Mouse (Mus musculus): Measurements from ENCODE around the gene Spag4. TPM values are rescaled to one million over a fixed set of nuclear protein-coding genes. Genes with fewer than 3 reads are reported as not detected.
A peak's percentile ranks its signal among the peaks of the same experiment; 100 is the strongest.

Gene Spag4
- total RNA-seq (2014; fragmentation: Nextera tagmentation) (0.49 and 8.3 TPM in 2 replicates), total RNA-seq (2017) (1.5 and 4.8 TPM in 2 replicates)

GRCm38 (mm10) chr2:156065099-156066041 is at the start of gene Spag4:
Spag4 (plus strand) TSS chr2:156065175.
- ATAC-seq (replicated peaks; ENCODE audit: poor library complexity, severe bottlenecking): peak; percentile 80

DNA sequence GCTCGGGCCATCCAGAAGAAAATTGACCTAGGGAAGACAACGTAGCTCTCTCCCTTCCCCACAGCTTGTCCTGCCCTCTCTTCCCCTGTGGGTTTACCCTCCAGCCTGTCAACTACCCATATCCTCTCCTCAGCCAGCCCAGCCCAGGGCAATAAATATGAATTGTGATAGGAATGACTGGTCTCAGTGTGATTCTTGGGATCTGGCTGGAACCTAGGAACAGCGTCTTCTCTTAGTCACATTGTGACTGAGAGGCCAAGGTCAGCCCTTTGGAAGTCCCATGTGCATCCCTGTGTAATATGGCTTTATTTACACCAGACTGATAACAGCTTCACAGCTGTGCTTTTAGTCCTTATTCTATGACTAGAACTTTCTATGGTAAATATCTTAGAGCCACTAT is 46.9 kb upstream of the Spag4 start:
- ATAC-seq (replicated peaks; ENCODE audit: poor library complexity, severe bottlenecking): no peak

DNA sequence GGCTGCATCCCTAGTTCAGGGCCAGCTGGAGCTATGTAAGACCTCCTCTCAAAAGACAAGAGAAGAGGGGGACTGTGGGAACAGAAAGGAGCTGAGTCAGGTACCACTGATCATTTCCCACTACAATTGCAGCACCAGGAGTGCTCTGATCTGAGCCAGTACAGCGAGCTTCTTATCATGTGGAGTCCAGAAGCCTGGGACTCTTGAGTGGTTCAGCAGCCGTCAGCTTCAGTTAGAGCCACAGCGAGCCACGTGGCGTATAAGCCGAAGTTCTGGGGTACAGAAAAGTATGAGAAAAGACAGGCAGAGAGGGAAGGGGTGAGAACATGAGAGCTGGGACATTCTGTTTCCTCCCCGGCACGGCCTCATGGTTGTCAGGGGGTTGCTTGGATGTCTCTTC is 43.8 kb upstream of the Spag4 start:
- no peak for ATAC-seq (replicated peaks; ENCODE audit: poor library complexity, severe bottlenecking)

DNA sequence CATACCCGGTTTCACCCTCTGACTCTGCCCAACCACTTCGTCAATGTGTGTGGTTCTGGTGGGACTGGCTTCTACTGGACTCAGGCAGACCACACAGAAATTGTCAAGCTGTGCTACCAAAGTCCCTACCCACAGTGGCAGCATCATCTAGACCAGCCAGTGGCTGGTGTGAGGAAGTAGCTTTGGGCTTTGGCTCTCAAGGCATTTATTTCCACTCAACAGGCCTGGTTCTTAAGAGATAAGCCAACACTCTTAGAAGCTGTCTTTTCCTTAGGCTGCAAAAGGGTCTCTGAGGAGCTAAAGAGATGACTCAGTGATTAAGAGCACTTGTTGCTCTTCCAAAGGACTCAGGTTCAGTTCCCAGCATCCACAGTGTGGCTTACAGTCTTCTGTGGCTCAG is 43.2 kb upstream of the Spag4 start:
- no peak for ATAC-seq (replicated peaks; ENCODE audit: poor library complexity, severe bottlenecking)

DNA sequence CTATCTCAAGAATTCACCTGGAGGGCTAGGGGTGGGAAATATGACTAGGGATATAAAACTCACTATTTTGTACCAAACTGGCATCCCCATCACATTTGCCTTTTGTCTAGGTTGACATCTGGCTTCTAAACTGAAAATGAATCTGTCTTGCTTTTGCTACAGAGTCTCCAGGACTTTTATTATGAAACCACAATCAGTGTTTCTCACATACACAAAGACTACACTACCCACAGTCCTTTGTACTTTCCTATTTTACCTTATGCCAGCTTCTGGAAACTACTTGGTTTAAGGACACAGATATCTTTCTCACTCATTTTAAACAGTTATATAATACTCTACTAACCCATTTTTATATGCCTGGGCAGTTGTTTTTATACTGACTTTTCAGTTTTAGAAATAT is 39.5 kb upstream of the Spag4 start:
- no peak for ATAC-seq (replicated peaks; ENCODE audit: poor library complexity, severe bottlenecking)

GRCm38 (mm10) chr2:156039390-156039789 is 25.6 kb upstream of the Spag4 start:
- no peak for ATAC-seq (replicated peaks; ENCODE audit: poor library complexity, severe bottlenecking)

DNA sequence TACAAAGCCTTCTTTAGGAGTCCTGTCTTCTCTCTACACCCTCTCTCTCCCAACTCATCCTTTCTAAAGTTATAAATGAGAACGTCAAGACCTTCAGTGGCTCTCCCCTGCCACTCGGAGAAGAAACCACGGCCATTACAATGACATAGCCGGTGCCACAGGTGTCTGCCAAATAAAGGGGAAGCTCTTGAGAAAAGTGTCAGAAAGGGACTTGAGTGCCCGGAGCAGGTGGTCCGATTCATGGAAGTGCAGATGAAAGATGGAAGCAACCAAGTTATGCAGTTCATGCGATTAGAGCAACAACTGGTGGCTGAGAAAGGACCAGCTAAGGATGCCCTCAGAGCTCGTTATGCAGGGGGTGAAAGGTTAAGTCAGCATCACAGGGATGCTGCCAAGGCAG is 22.1 kb upstream of the Spag4 start:
- ATAC-seq (replicated peaks; ENCODE audit: poor library complexity, severe bottlenecking): no peak

GRCm38 (mm10) chr2:156047929-156048328 is 17.0 kb upstream of the Spag4 start:
- ATAC-seq (replicated peaks; ENCODE audit: poor library complexity, severe bottlenecking): peak; percentile 37

- ATAC-seq (replicated peaks; ENCODE audit: poor library complexity, severe bottlenecking): no peak
Measured at GRCm38 (mm10) chr2:156052816-156053215, 12.2 kb upstream of the Spag4 start, which contains the start of gene Fer1l4. Fer1l4 (minus strand) TSS chr2:156052947.

- no peak for ATAC-seq (replicated peaks; ENCODE audit: poor library complexity, severe bottlenecking)
Measured at GRCm38 (mm10) chr2:156066126-156066525, 1.2 kb downstream of the Spag4 start.

GRCm38 (mm10) chr2:156067916-156068315 is 2.9 kb downstream of the Spag4 start:
- ATAC-seq (replicated peaks; ENCODE audit: poor library complexity, severe bottlenecking): no peak

- no peak for ATAC-seq (replicated peaks; ENCODE audit: poor library complexity, severe bottlenecking)
Measured at GRCm38 (mm10) chr2:156071236-156071635, 6.3 kb downstream of the Spag4 start.

- ATAC-seq (replicated peaks; ENCODE audit: poor library complexity, severe bottlenecking): no peak
Measured at GRCm38 (mm10) chr2:156073725-156074124, 8.8 kb downstream of the Spag4 start.

DNA sequence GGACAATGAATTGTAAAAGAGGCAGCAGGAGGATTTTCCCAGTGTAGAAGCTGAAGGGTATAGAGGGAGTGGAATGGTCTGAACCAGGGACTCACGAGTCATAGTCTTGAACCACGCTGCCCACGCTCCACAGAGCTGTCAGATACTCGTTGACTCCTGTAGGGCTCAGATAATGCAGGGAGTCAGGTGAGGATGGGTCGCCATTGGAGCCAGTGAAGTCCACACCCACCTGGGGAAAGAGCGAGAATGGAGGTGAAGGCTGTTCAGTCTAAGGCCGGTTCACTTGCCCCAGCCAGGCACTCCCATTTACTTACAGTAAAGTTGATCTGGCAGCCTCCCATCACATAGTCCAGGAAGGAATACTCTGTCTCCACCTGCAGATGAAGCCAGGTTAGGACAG is 12.5 kb downstream of the Spag4 start:
- ATAC-seq (replicated peaks; ENCODE audit: poor library complexity, severe bottlenecking): no peak

GRCm38 (mm10) chr2:156078421-156079182 is 13.6 kb downstream of the Spag4 start:
- ATAC-seq (replicated peaks; ENCODE audit: poor library complexity, severe bottlenecking): no peak

DNA sequence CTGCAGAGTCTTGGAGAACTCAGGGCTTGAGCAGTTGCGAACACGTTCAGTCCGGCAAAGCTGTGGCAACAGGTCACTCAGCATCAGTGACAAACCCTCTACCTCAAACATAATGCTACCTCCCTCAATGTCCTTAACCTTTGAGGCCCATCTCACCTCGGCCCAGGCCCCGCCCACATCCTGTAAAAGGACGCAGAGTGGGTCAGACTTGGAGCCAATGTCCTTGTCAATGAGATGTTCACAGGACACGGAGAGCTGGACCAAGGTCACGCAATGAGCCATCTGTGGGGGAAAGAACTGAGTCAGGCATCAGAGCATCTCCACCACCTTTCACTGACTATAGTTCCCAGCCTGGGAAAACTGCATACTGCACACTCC is 14.2 kb downstream of the Spag4 start:
- no peak for ATAC-seq (replicated peaks; ENCODE audit: poor library complexity, severe bottlenecking)

GRCm38 (mm10) chr2:156079674-156080073 is 14.7 kb downstream of the Spag4 start:
- 0 out of 2 replicates have a peak, but pooled peaks have one; percentile 17 for ATAC-seq (replicated peaks; ENCODE audit: poor library complexity, severe bottlenecking)

DNA sequence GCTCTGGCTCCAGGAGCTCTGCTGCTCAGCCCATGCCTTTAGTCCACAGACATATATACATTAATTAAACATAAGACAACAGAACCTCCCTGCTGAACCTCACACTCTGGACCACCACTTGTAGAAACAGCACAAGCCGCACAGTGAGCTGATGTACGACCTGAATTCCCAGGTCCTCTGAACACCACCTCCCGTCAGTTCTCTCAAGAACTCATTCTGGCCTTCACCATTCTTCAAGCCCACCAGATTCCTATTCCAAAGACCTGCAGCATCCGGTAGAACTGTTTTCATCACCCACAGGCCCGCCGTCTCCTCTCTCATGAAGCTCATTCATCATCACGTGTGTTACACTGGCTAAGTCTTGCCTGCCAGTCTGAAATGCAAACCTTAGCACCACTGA is 15.4 kb downstream of the Spag4 start:
- ATAC-seq (replicated peaks; ENCODE audit: poor library complexity, severe bottlenecking): no peak

DNA sequence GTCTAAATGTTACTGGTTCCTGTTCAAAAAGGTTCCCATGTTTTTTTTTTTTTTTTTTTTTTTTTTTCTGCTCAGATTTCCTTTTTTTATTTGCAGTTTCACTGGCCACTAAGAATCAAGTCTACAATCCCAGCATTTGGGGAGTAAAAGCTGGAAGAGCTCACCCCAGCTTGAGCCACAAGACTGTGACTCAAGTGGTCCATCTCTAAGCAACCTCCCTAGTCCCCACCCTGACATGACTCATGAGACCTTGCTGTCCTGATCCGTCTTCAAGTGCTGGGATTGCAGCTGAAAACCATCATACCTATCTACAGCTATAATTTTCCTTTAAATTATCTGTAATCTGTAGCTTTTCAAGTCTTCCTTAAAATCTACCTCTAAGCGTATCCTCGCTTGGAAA is 19.6 kb downstream of the Spag4 start:
- no peak for ATAC-seq (replicated peaks; ENCODE audit: poor library complexity, severe bottlenecking)

- no peak for ATAC-seq (replicated peaks; ENCODE audit: poor library complexity, severe bottlenecking)
Measured at GRCm38 (mm10) chr2:156087391-156088110, 22.6 kb downstream of the Spag4 start.

GRCm38 (mm10) chr2:156089799-156090198 is 24.8 kb downstream of the Spag4 start:
- no peak for ATAC-seq (replicated peaks; ENCODE audit: poor library complexity, severe bottlenecking)

Measured in granulocyte monocyte progenitor cell, adult 5-6 weeks (primary cell).